Mouse (Mus musculus) embryonic facial prominence, embryonic 11.5 days (tissue): Measurements from ENCODE around the gene Hhat. TPM values are rescaled to one million over a fixed set of nuclear protein-coding genes. Genes with fewer than 3 reads are reported as not detected.

Experiments used
- ATAC-seq: fragments of 200-750 bp; cut with Nextera tagmentation; replicated peaks from 2 replicates; pipeline ENCODE4 v1.8.0; 2017; ENCODE audit warnings: low read depth; ENCODE audit not compliant: insufficient number of reproducible peaks, low FRiP score, low TSS enrichment
- DNase-seq: peaks from one replicate; pipeline ENCODE4 v3.0.0-alpha.2; 2015; ENCODE audit warnings: low spot score
- H3K27ac ChIP-seq: fragments of 300-500 bp; sonication (generic); replicated peaks from 2 replicates; pipeline ENCODE4 v1.5.1; 2014; ENCODE audit warnings: mild to moderate bottlenecking, low read depth, low read length, control low read depth
- H3K27me3 ChIP-seq: fragments of 300-500 bp; sonication (generic); 2 replicates; pipeline ENCODE4 v1.6.1; 2014; ENCODE audit warnings: mild to moderate bottlenecking, low read length, moderate library complexity, mixed read lengths; ENCODE audit not compliant: control insufficient read depth, insufficient read depth
- H3K36me3 ChIP-seq: fragments of 300-500 bp; sonication (generic); replicated peaks from 2 replicates; pipeline ENCODE4 v1.6.1; 2014; ENCODE audit warnings: low read depth, mild to moderate bottlenecking, low read length, moderate library complexity, mixed read lengths; ENCODE audit not compliant: control insufficient read depth, insufficient read depth
- H3K4me1 ChIP-seq: fragments of 300-500 bp; sonication (generic); 2 replicates; pipeline ENCODE4 v1.6.1; 2014; ENCODE audit warnings: low read length, mixed read lengths; ENCODE audit not compliant: control insufficient read depth, insufficient read depth
- H3K4me2 ChIP-seq: fragments of 300-500 bp; sonication (generic); 2 replicates; pipeline ENCODE4 v1.6.1; 2014; ENCODE audit warnings: low read depth, mild to moderate bottlenecking, control low read depth, low read length, moderate library complexity
- H3K4me3 ChIP-seq: fragments of 300-500 bp; sonication (generic); 2 replicates; pipeline ENCODE4 v1.5.1; 2014; ENCODE audit warnings: low read depth, low read length, control low read depth
- H3K9ac ChIP-seq: fragments of 300-500 bp; sonication (generic); replicated peaks from 2 replicates; pipeline ENCODE4 v1.6.1; 2014; ENCODE audit warnings: mild to moderate bottlenecking, control low read depth, low read length
- H3K9me3 ChIP-seq: fragments of 300-500 bp; sonication (generic); replicated peaks from 2 replicates; pipeline ENCODE4 v1.6.1; 2016; ENCODE audit warnings: mild to moderate bottlenecking, low read length, inconsistent platforms, mixed read lengths; ENCODE audit not compliant: control insufficient read depth
- WGBS: fragments of 180-500 bp; shearing (Covaris S2); extraction: QIAGEN DNeasy Blood & Tissue Kit; methylation state at CpG from one replicate; pipeline ENCODE4 v1.1.7; 2014; 5-methylcytosine and 5-hydroxymethylcytosine counted together
- polyA plus RNA-seq: library from polyadenylated mRNA; unstranded; fragments of >200 nt; fragmentation: Nextera tagmentation; extraction: Ambion mirVana; gene quantifications from 2 replicates; pipeline ENCODE4 v1.2.1, GENCODE M21; 2014

The Hhat gene
- polyA plus RNA-seq, 1 experiment from 2014 or later, result 9.1 TPM

DNA sequence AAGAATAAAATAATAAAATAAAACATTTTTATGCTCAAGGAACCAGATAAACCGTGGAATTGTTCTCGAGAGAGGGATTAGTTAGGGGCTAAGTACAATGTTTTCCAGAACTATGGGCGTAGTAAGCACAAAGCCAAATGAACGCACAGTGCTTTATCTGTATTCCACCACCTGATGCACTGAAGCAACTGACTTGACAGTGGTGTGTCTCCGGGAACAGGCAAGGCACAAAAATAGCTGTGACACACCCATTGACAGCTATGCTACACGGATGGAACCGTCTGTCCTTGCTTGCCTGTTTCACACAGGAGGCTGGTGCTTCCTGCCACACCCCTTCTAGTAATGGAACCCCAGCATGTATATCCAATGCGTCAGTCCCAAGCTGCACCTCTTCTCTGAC lies 29.3 kb upstream of the Hhat start:
- H3K27ac ChIP-seq, result no peak overlapping the region
- no peak for ATAC-seq
- no peaks in the 10 kb centered on the region for H3K9me3 ChIP-seq
- peaks cover 22% of the 10 kb centered on the region for H3K4me1 ChIP-seq
- no peaks in the 10 kb centered on the region for H3K36me3 ChIP-seq
- H3K27me3 ChIP-seq, result no peaks in the 10 kb centered on the region
- 77% methylated on average over 8 of the region's 8 CpGs for WGBS
- H3K4me3 ChIP-seq, result no peak overlapping the region
- no peak for DNase-seq
- no peak overlapping the region for H3K4me2 ChIP-seq
- H3K9ac ChIP-seq, result no peak overlapping the region

DNA sequence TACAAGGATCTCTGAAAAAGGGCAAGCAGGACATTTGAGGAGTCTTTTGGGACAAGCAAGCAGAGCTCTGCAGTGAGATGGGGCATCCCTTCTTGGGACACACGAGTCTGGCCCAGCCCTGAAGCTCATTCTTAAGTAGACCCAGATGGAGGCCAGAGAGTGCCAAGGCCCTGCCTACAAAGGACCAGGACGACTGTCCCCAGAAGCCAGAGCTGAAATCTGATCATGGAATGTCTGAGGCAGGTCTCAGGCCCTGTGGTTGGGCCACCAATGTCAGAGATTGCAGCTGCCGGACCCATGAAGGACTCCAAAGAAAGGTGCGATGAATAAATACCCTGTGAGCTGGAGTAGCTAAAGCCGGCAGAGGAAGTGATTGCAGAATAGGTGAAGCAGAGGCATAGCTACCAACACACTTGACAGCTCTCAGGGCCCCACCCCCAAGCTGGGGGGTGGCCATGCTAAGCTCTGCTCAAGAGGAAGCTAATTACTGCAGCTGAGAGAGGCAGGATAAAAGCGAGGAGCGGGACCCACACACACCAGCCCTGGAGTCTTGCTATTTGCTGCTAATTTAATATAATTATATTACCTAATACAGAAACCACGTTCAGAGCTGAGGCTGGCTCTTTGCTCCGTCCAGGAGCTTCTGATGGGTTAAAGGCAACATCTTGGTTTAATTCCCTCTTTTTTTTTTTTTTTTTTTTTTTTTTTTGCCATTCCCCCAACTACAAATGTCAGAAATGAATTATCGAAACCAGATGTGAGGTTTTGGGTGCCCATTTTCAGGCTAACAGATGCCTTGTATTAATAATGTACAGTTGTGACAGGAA lies 28.4 kb upstream of the Hhat start:
- DNase-seq, result peak; percentile 95
- H3K27ac ChIP-seq, result peak overlapping the region; percentile 77
- no peak overlapping the region; the same call in 1 of the 2 replicates for H3K4me2 ChIP-seq

DNA sequence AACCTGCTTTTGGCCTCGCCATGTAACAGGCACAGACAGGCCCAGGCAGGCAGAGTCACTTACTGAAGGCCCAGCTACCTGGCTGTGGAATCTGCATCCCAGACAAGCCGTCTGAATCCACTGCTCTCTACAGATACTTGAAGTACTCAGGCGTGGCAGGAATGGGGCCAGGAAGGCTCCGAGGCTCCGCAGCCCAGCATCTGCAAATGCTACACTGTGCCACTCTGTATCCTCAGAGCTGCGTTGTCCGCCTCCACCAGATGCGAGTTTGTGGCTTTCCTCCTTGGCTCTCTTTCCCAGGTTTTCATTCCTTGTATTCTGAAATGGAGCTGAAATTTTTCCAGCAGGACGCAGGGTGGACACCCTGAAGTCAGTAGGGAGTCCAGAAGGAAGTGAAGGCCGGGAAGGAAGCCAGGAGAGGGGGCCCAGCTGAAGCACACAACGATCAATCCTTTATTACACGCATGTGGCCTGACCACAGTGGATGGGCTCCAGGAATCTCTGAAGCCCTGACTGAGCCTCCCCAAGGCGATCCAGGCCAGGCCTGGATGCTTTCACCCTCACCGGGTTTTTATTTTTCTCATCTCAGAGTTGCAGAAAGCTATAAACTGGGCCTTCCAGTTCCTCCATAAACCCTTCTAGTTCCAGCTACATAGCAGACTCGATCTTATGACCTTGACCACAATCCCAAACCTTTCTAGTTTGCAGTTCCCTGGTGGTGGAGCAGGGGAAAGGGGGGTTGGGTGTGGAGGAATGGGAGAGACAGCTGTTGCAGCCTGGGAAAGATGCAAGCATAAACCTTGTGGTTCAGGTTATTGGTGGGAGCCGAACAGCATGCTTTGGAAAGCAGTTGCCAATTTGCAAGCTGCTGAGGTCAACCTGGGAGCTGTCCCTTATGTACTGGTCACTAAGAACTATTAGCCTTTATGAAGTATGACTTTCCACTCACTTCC lies 27.5 kb upstream of the Hhat start:
- no peak for ATAC-seq
- Histone ChIP-seq H3K9me3 (no peaks in the 10 kb centered on the region), H3K27me3 (no peaks in the 10 kb centered on the region), H3K9ac (no peak overlapping the region), H3K4me3 (no peak overlapping the region), H3K36me3 (no peaks in the 10 kb centered on the region), H3K4me2 (no peak overlapping the region; the same call in 1 of the 2 replicates), H3K27ac (peak overlapping the region; percentile 77), H3K4me1 (peaks cover 22% of the 10 kb centered on the region)
- DNase-seq, result peak; percentile 45
- WGBS, result 50% methylated on average over 16 of the region's 16 CpGs

More for the DNA sequence above, 28.4 kb upstream of the Hhat start:
- Histone ChIP-seq H3K4me1 (peaks cover 22% of the 10 kb centered on the region), H3K27me3 (no peaks in the 10 kb centered on the region), H3K9ac (no peak overlapping the region), H3K9me3 (no peaks in the 10 kb centered on the region), H3K36me3 (no peaks in the 10 kb centered on the region), H3K4me3 (no peak overlapping the region)
- ATAC-seq, result peak; percentile 80
- WGBS, result 7% methylated on average over 10 of the region's 10 CpGs

DNA sequence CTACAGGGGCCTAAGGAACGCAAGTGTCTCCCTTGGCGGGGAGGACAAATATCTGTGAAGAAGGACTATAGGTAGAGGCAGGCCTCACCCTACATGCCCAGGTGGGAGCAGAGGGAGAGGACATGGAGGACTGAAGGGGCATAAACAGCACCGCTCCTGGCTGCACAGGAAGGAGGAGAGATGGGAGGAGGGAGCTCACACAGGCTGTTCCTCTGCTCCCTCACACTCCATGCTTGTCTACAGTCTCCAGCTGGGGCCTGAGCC lies 25.9 kb upstream of the Hhat start:
- no peaks in the 10 kb centered on the region for H3K9me3 ChIP-seq
- peaks cover 22% of the 10 kb centered on the region for H3K4me1 ChIP-seq
- H3K27ac ChIP-seq, result peak overlapping the region; percentile 3
- H3K4me3 ChIP-seq, result no peak overlapping the region
- no peaks in the 10 kb centered on the region for H3K36me3 ChIP-seq
- DNase-seq (no peak), ATAC-seq (no peak)
- no peak overlapping the region for H3K4me2 ChIP-seq
- no peaks in the 10 kb centered on the region for H3K27me3 ChIP-seq
- 0 out of 2 replicates have a peak overlapping the region, but pooled peaks have one; percentile 1 for H3K9ac ChIP-seq
- 33% methylated on average over 3 of the region's 3 CpGs for WGBS

DNA sequence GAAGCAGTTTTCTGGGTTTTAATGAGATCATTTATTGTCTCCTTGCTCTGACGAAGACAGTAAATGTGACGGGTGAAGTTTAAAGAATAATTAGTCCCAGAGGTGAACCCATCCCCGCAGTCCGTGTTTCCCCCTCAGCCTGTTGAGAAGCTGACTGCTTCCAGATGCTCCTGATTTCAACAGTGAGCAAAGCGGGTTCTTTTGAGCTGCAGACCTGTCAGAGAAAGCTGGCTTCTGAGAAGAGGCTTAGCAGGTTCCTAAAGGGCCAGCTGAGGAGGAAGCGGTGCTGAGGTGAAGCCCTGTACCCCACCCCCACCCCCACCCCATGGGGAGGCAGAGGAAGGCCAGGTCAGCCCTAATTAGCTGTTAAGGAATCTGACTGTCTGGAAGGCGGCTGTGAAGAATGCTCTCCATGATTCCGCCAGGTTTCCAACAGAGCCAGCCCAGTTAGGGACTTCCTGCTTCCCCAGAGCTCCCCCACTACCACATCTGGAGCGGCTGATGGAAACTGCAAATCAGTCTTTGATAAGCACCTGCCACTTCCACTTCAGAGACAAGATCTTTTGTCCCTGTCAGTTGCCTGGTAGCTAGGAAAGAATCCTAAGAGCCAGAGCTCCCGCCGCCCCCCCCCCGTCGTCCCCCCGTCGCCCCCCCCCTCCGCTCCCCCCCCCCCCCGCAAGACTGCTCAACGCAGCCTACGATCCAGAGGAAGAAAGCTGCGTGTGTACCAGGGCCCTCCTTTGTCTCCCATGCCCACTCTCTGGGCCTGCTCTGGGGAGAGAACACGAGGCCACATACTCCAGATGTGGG lies 25.4 kb upstream of the Hhat start:
- Histone ChIP-seq H3K4me3 (no peak overlapping the region), H3K36me3 (no peaks in the 10 kb centered on the region), H3K27me3 (no peaks in the 10 kb centered on the region), H3K9me3 (no peaks in the 10 kb centered on the region), H3K4me1 (peaks cover 26% of the 10 kb centered on the region), H3K9ac (no peak overlapping the region), H3K27ac (peak overlapping the region; percentile 3), H3K4me2 (peak overlapping the region; percentile 25; the same call in 1 of the 2 replicates)
- WGBS, result 1% methylated on average over 15 of the region's 21 CpGs
- ATAC-seq, result peak; percentile 40; the same call in 1 of the 2 replicates
- DNase-seq, result peak; percentile 86

DNA sequence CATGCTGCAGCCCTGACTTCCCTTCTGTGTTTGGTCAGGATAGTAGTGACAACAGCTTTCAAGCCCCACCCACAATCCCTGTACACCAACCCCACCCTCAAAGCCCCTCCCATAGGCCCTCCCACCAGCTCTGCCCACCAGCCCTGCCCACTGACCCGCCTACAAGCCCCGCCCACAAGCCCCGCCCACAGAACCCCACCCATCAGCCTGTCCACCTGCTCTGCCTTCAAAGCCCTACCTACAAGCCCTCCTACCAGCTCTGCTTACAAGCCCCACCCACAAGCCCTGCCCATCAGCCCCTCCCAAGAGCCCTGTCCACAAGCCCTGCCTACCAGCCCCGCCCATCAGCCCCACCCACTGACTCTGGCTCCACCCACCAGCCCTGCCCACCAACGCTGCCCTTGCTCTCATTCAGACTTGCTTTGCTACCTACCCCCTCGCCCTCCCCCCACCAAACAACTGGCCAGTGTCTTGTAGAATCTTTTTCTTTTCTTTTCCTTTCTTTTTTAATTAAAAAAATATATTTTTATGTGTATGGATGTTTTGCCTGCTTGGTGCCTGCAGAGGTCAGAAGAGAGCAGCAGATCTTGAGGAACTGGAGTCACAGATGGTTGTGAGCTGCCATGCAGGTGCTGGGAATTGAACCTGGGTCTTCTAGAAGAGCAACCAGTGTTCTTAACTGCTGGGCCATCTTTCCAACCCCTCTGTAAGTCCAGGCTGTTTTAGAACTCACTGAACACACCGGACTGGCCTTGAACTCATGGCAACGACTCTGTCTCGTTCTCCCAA lies 24.1 kb upstream of the Hhat start:
- Histone ChIP-seq H3K36me3 (no peaks in the 10 kb centered on the region), H3K27me3 (no peaks in the 10 kb centered on the region), H3K4me3 (no peak overlapping the region), H3K4me2 (no peak overlapping the region), H3K9ac (no peak overlapping the region), H3K9me3 (no peaks in the 10 kb centered on the region), H3K27ac (no peak overlapping the region), H3K4me1 (peaks cover 27% of the 10 kb centered on the region)
- DNase-seq, result no peak
- 60% methylated on average over 9 of the region's 9 CpGs for WGBS
- ATAC-seq, result no peak

DNA sequence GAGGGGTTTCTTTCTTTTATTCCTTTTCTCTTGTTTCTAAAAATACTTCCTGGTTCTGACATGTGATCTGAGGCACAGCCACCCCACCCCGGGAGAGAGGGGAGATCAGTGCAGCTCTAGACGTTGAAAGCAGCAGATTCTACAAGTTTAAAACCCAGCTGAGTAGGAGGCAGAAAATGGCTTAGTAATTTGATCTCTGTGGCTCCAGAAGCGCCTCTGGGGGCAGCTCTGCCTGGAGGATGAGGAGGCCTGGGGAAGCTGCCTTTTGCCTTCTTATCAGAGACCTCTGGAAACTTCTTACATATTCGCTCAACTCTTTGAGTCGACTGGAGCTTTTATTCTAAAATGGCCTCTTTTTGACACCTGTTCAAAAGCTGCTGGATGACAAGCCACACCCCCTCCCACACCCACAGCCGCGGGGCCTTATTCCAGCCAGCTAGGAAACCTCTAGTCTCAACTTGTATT lies 20.9 kb upstream of the Hhat start:
- no peak; the same call in 1 of the 2 replicates for ATAC-seq
- Histone ChIP-seq H3K27me3 (no peaks in the 10 kb centered on the region), H3K4me3 (no peak overlapping the region), H3K4me2 (no peak overlapping the region), H3K4me1 (peaks cover 9% of the 10 kb centered on the region), H3K9me3 (no peaks in the 10 kb centered on the region), H3K27ac (peak overlapping the region; percentile 79), H3K36me3 (no peaks in the 10 kb centered on the region), H3K9ac (no peak overlapping the region)
- WGBS, result 5% methylated on average over 7 of the region's 7 CpGs
- DNase-seq, result peak; percentile 62
